In genomic region chr8:128223522-128223921, GRCm38 (mm10) we compare ENCODE assay signal across 16 mouse cellular contexts.
DNase-seq lines count a peak whose midpoint lies in the region; ATAC-seq lines count a peak whose summit lies in the region.
"Had no signal": no experiment of that assay in that cellular context is flagged by ENCODE, and none has a peak within 500 bp of the region (broad histone marks: within the 10 kb centered on the region; RNA-seq: fewer than 3 reads in every experiment).

No protein-coding gene starts in this region.

- no peak overlapping the region for H3K9ac ChIP-seq in heart, embryonic 15.5 days
- H3K9ac ChIP-seq in neural tube, embryonic 11.5 days (ENCODE audit: low read length), result no peak overlapping the region
- no peak overlapping the region for H3K9ac ChIP-seq in neural tube, embryonic 15.5 days (replicated peaks)
- H3K9ac ChIP-seq in embryonic facial prominence, embryonic 15.5 days, result no peak overlapping the region
- H3K9ac ChIP-seq: embryonic facial prominence, embryonic 12.5 days; hindbrain, embryonic 15.5 days; liver, embryonic 13.5 days; midbrain, embryonic 15.5 days; neural tube, embryonic 12.5 days had no signal

- ATAC-seq in heart, embryonic 15.5 days (replicated peaks; ENCODE audit: insufficient number of reproducible peaks, insufficient read depth, low FRiP score, low read depth), result peak; percentile 48; the same call in 1 of the 2 replicates
- ATAC-seq in neural tube, embryonic 11.5 days (ENCODE audit: insufficient read depth, low FRiP score, low TSS enrichment), result no peak
- ATAC-seq in neural tube, embryonic 15.5 days (ENCODE audit: low FRiP score), result no peak
- no peak for ATAC-seq in embryonic facial prominence, embryonic 15.5 days (ENCODE audit: insufficient number of reproducible peaks, low FRiP score, low TSS enrichment, low read depth)
- ATAC-seq: midbrain, embryonic 15.5 days had no signal

- no peak overlapping the region for H3K4me2 ChIP-seq in heart, embryonic 15.5 days
- no peak overlapping the region for H3K4me2 ChIP-seq in neural tube, embryonic 11.5 days (ENCODE audit: low read depth)
- H3K4me2 ChIP-seq in neural tube, embryonic 15.5 days, result no peak overlapping the region
- H3K4me2 ChIP-seq in embryonic facial prominence, embryonic 15.5 days (replicated peaks), result no peak overlapping the region
- H3K4me2 ChIP-seq: embryonic facial prominence, embryonic 12.5 days; hindbrain, embryonic 15.5 days; liver, embryonic 13.5 days; midbrain, embryonic 15.5 days; neural tube, embryonic 12.5 days had no signal

- H3K27me3 ChIP-seq in heart, embryonic 15.5 days, result no peaks in the 10 kb centered on the region
- no peaks in the 10 kb centered on the region for H3K27me3 ChIP-seq in neural tube, embryonic 11.5 days (ENCODE audit: control insufficient read depth, insufficient read depth, low read length)
- H3K27me3 ChIP-seq in neural tube, embryonic 15.5 days (replicated peaks), result no peaks in the 10 kb centered on the region
- no peaks in the 10 kb centered on the region for H3K27me3 ChIP-seq in embryonic facial prominence, embryonic 15.5 days
- H3K27me3 ChIP-seq: embryonic facial prominence, embryonic 12.5 days; hindbrain, embryonic 15.5 days; liver, embryonic 13.5 days; midbrain, embryonic 15.5 days; neural tube, embryonic 12.5 days had no signal

- H3K4me3 ChIP-seq in heart, embryonic 15.5 days, result no peak overlapping the region
- no peak overlapping the region for H3K4me3 ChIP-seq in neural tube, embryonic 11.5 days (ENCODE audit: low read depth, low read length)
- no peak overlapping the region for H3K4me3 ChIP-seq in neural tube, embryonic 15.5 days (replicated peaks)
- no peak overlapping the region for H3K4me3 ChIP-seq in embryonic facial prominence, embryonic 15.5 days (replicated peaks)
- H3K4me3 ChIP-seq: embryonic facial prominence, embryonic 12.5 days; hindbrain, embryonic 15.5 days; liver, embryonic 13.5 days; midbrain, embryonic 15.5 days; neural tube, embryonic 12.5 days had no signal

- H3K4me1 ChIP-seq in heart, embryonic 15.5 days (replicated peaks), result peaks cover 30% of the 10 kb centered on the region
- H3K4me1 ChIP-seq in neural tube, embryonic 11.5 days (ENCODE audit: control insufficient read depth, insufficient read depth, low read length), result no peaks in the 10 kb centered on the region
- H3K4me1 ChIP-seq in neural tube, embryonic 15.5 days, result no peaks in the 10 kb centered on the region
- 0 out of 2 replicates have a peak, but pooled peaks cover 14% of the 10 kb centered on the region for H3K4me1 ChIP-seq in embryonic facial prominence, embryonic 15.5 days
- H3K4me1 ChIP-seq: hindbrain, embryonic 15.5 days; liver, embryonic 13.5 days; midbrain, embryonic 15.5 days; neural tube, embryonic 12.5 days had no signal

- H3K36me3 ChIP-seq in heart, embryonic 15.5 days, result no peaks in the 10 kb centered on the region
- no peaks in the 10 kb centered on the region for H3K36me3 ChIP-seq in neural tube, embryonic 11.5 days (ENCODE audit: control insufficient read depth, insufficient read depth, low read length)
- no peaks in the 10 kb centered on the region for H3K36me3 ChIP-seq in neural tube, embryonic 15.5 days
- no peaks in the 10 kb centered on the region for H3K36me3 ChIP-seq in embryonic facial prominence, embryonic 15.5 days
- H3K36me3 ChIP-seq: embryonic facial prominence, embryonic 12.5 days; hindbrain, embryonic 15.5 days; liver, embryonic 13.5 days; midbrain, embryonic 15.5 days; neural tube, embryonic 12.5 days had no signal

- H3K27ac ChIP-seq in heart, embryonic 15.5 days, result peak overlapping the region; percentile 62
- no peak overlapping the region for H3K27ac ChIP-seq in neural tube, embryonic 11.5 days (ENCODE audit: low read depth, low read length)
- no peak overlapping the region for H3K27ac ChIP-seq in neural tube, embryonic 15.5 days (replicated peaks)
- 0 out of 2 replicates have a peak overlapping the region, but pooled peaks have one; percentile 39 for H3K27ac ChIP-seq in embryonic facial prominence, embryonic 15.5 days (replicated peaks)
- H3K27ac ChIP-seq: embryonic facial prominence, embryonic 12.5 days; hindbrain, embryonic 15.5 days; liver, embryonic 13.5 days; midbrain, embryonic 15.5 days; neural tube, embryonic 12.5 days had no signal

- H3K9me3 ChIP-seq in heart, embryonic 15.5 days (replicated peaks), result no peaks in the 10 kb centered on the region
- H3K9me3 ChIP-seq in neural tube, embryonic 11.5 days (ENCODE audit: control insufficient read depth, low read length), result no peaks in the 10 kb centered on the region
- no peaks in the 10 kb centered on the region for H3K9me3 ChIP-seq in neural tube, embryonic 15.5 days (replicated peaks)
- no peaks in the 10 kb centered on the region for H3K9me3 ChIP-seq in embryonic facial prominence, embryonic 15.5 days (replicated peaks)
- H3K9me3 ChIP-seq: embryonic facial prominence, embryonic 12.5 days; hindbrain, embryonic 15.5 days; liver, embryonic 13.5 days; midbrain, embryonic 15.5 days; neural tube, embryonic 12.5 days had no signal

- no peak for DNase-seq in heart, adult 9 months (ENCODE audit: low spot score in 2 of 2)
- peak; percentile 15 for DNase-seq in neural tube, embryonic 11.5 days (ENCODE audit: low spot score)
- peak; percentile 19 for DNase-seq in naive thymus-derived CD4-positive, alpha-beta T cell, adult 2 months (ENCODE audit: low read depth)
- no peak for DNase-seq in adrenal gland, adult 8-10 months
- DNase-seq: adrenal gland, postnatal 36 days; cerebellum, postnatal 25 days; kidney, adult 11 months; kidney, postnatal 36 days; liver, embryonic 13.5 days had no signal

Comparison
In these comparisons a context has a peak if more than half of its experiments do, and no peak if none do; other contexts are left out.
1. H3K27ac ChIP-seq: peak in heart, embryonic 15.5 days (single experiment) and embryonic facial prominence, embryonic 15.5 days (single experiment); none in neural tube, embryonic 11.5 days (single experiment) and neural tube, embryonic 15.5 days (single experiment).
2. DNase-seq: peak in neural tube, embryonic 11.5 days (single experiment) and naive thymus-derived CD4-positive, alpha-beta T cell, adult 2 months (single experiment); none in heart, adult 9 months (0 of 2) and adrenal gland, adult 8-10 months (single experiment).